Mouse (Mus musculus): ENCODE results near the gene Mmp19. TPM values are rescaled to one million over a fixed set of nuclear protein-coding genes. Genes with fewer than 3 reads are reported as not detected.

Mmp19 gene
- total and polyA plus RNA-seq, 3 experiments, result 0.08 to 0.36 TPM; not detected in 1

DNA sequence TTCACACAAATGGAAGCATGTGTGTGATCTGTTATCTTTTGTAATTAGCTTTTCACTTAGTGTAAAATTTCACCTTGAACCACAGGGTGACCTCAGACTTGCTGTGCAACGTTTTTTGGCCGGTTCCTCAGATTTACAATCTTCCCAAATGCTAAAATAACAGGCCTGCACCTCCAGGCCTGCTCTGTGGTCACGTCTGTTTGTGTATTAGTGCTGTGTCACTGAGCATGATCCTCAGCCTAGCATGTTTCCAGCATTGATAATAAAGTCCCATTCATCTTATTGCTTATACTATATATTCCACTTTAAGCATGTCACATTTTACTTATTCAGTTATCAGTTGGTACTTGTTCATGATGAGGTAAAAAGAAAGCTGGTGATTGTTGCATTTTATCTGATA lies 59.6 kb downstream of the Mmp19 start:
- no peak for DNase-seq (ENCODE audit: low read depth, low spot score)
- H3K9ac ChIP-seq (ENCODE audit: control insufficient read depth, low read depth, low read length, poor library complexity, severe bottlenecking), result no peak overlapping the region
- H3K27me3 ChIP-seq (ENCODE audit: control insufficient read depth in 1 of 2, insufficient read depth in 2 of 2, low read length in 2 of 2), result no peaks in the 10 kb centered on the region
- H3K9me3 ChIP-seq (replicated peaks; ENCODE audit: insufficient read depth, low read length), result no peaks in the 10 kb centered on the region
- H3K4me3 ChIP-seq (ENCODE audit: control insufficient read depth in 1 of 2, insufficient read depth in 1 of 2, low read depth in 2 of 2, low read length in 2 of 2), result no peak overlapping the region
- no peaks in the 10 kb centered on the region for H3K79me2 ChIP-seq (ENCODE audit: control insufficient read depth, insufficient read depth, low read length, poor library complexity)
- no peaks in the 10 kb centered on the region; a peak in 1 of 4 replicates for H3K4me1 ChIP-seq (ENCODE audit: control insufficient read depth in 1 of 2, insufficient read depth in 2 of 2, low read length in 2 of 2)
- no peak for TF ChIP-seq CHD1 (IDR thresholded peaks at IDR 0.05; ENCODE audit: low read depth, low read length)
- no peak for TF ChIP-seq ZKSCAN1 (IDR thresholded peaks at IDR 0.05; ENCODE audit: low read depth, low read length)
- TF ChIP-seq HCFC1 (IDR thresholded peaks at IDR 0.05; ENCODE audit: low read depth, low read length), result no peak
- TF ChIP-seq SMC3 (IDR thresholded peaks at IDR 0.05; ENCODE audit: low read depth, low read length), result no peak
- TF ChIP-seq USF1 (IDR thresholded peaks at IDR 0.05; ENCODE audit: low read depth, low read length), result no peak
- no peak for TF ChIP-seq MAZ (IDR thresholded peaks at IDR 0.05; ENCODE audit: low read depth, low read length)
- no peak for TF ChIP-seq ZC3H11A (IDR thresholded peaks at IDR 0.05; ENCODE audit: low read depth, low read length)
- TF ChIP-seq CHD2 (IDR thresholded peaks at IDR 0.05; ENCODE audit: low read length), result no peak
- TF ChIP-seq POLR2AphosphoS2 (IDR thresholded peaks at IDR 0.05; ENCODE audit: low read length), result no peak
- peaks cover 3 to 61% of the 10 kb centered on the region in 2 experiments for H3K36me3 ChIP-seq (ENCODE audit: control insufficient read depth in 1 of 2, insufficient read depth in 2 of 2, low read length in 2 of 2)
- no peak overlapping the region for H3K27ac ChIP-seq (ENCODE audit: control insufficient read depth, low read depth, low read length)

Other genes with a start within 250 kb of the Mmp19 start
- 14.2 and 14.6 TPM in 2 replicates for gene Zc3h10, start 243.1 kb upstream of the Mmp19 start, total RNA-seq (2012; rRNA removed)
- gene Zc3h10, start 243.1 kb upstream of the Mmp19 start, polyA plus RNA-seq (2012; ENCODE audit: insufficient read depth in 1 of 2, insufficient read length in 2 of 2, low read depth in 1 of 2, low replicate concordance in 2 of 2, missing spikeins in 1 of 2), result 10 to 100 TPM in 1 of 2 experiments, not detected in 1; 17.3 TPM
- gene Rpl41, start 241.6 kb upstream of the Mmp19 start, total RNA-seq (2012; rRNA removed), result 6,649 and 6,931 TPM in 2 replicates
- gene Rpl41, start 241.6 kb upstream of the Mmp19 start, polyA plus RNA-seq (2012; ENCODE audit: insufficient read depth in 1 of 2, insufficient read length in 2 of 2, low read depth in 1 of 2, low replicate concordance in 2 of 2, missing spikeins in 1 of 2), result over 10,000 TPM in 1 of 2 experiments, 100 to 1,000 TPM in 1; 274 to 10,905 TPM
- gene Pa2g4, start 224.9 kb upstream of the Mmp19 start, total RNA-seq (2012; rRNA removed), result 232 and 235 TPM in 2 replicates
- gene Pa2g4, start 224.9 kb upstream of the Mmp19 start, polyA plus RNA-seq (2012; ENCODE audit: insufficient read depth in 1 of 2, insufficient read length in 2 of 2, low read depth in 1 of 2, low replicate concordance in 2 of 2, missing spikeins in 1 of 2), result 100 to 1,000 TPM; 298 to 663 TPM
- 0.39 and 0.42 TPM in 2 replicates for gene Erbb3, start 201.3 kb upstream of the Mmp19 start, total RNA-seq (2012; rRNA removed)
- under 1 TPM in 1 of 2 experiments, not detected in 1; 0.29 TPM for gene Erbb3, start 201.3 kb upstream of the Mmp19 start, polyA plus RNA-seq (2012; ENCODE audit: insufficient read depth in 1 of 2, insufficient read length in 2 of 2, low read depth in 1 of 2, low replicate concordance in 2 of 2, missing spikeins in 1 of 2)
- gene Rps26, start 164.2 kb upstream of the Mmp19 start, total RNA-seq (2012; rRNA removed), result 2,338 and 2,523 TPM in 2 replicates
- 1,000 to 10,000 TPM in 1 of 2 experiments, not detected in 1; 2,530 TPM for gene Rps26, start 164.2 kb upstream of the Mmp19 start, polyA plus RNA-seq (2012; ENCODE audit: insufficient read depth in 1 of 2, insufficient read length in 2 of 2, low read depth in 1 of 2, low replicate concordance in 2 of 2, missing spikeins in 1 of 2)
- not detected in 2 replicates for gene Ikzf4, start 144.9 kb upstream of the Mmp19 start, total RNA-seq (2012; rRNA removed)
- gene Ikzf4, start 144.9 kb upstream of the Mmp19 start, polyA plus RNA-seq (2012; ENCODE audit: insufficient read depth in 1 of 2, insufficient read length in 2 of 2, low read depth in 1 of 2, low replicate concordance in 2 of 2, missing spikeins in 1 of 2), result under 1 TPM in 1 of 2 experiments, not detected in 1; 0.03 TPM
- gene Suox, start 116.8 kb upstream of the Mmp19 start, total RNA-seq (2012; rRNA removed), result 4.7 and 4.9 TPM in 2 replicates
- 1 to 10 TPM in 1 of 2 experiments, not detected in 1; 7.2 TPM for gene Suox, start 116.8 kb upstream of the Mmp19 start, polyA plus RNA-seq (2012; ENCODE audit: insufficient read depth in 1 of 2, insufficient read length in 2 of 2, low read depth in 1 of 2, low replicate concordance in 2 of 2, missing spikeins in 1 of 2)
- 16.2 and 18.7 TPM in 2 replicates for gene Rab5b, start 94.6 kb upstream of the Mmp19 start, total RNA-seq (2012; rRNA removed)
- 10 to 100 TPM; 23.3 to 45.7 TPM for gene Rab5b, start 94.6 kb upstream of the Mmp19 start, polyA plus RNA-seq (2012; ENCODE audit: insufficient read depth in 1 of 2, insufficient read length in 2 of 2, low read depth in 1 of 2, low replicate concordance in 2 of 2, missing spikeins in 1 of 2)
- 0.13 and 0.15 TPM in 2 replicates for gene Pmel, start 86.7 kb upstream of the Mmp19 start, total RNA-seq (2012; rRNA removed)
- gene Pmel, start 86.7 kb upstream of the Mmp19 start, polyA plus RNA-seq (2012; ENCODE audit: insufficient read depth in 1 of 2, insufficient read length in 2 of 2, low read depth in 1 of 2, low replicate concordance in 2 of 2, missing spikeins in 1 of 2), result under 1 TPM in 1 of 2 experiments, not detected in 1; 0.45 TPM
- gene Cdk2, start 85.9 kb upstream of the Mmp19 start, total RNA-seq (2012; rRNA removed), result 34.2 and 40.5 TPM in 2 replicates
- 10 to 100 TPM in 1 of 2 experiments, not detected in 1; 72.4 TPM for gene Cdk2, start 85.9 kb upstream of the Mmp19 start, polyA plus RNA-seq (2012; ENCODE audit: insufficient read depth in 1 of 2, insufficient read length in 2 of 2, low read depth in 1 of 2, low replicate concordance in 2 of 2, missing spikeins in 1 of 2)
- 0.69 and 1.0 TPM in 2 replicates for gene Dgka, start 46.1 kb upstream of the Mmp19 start, total RNA-seq (2012; rRNA removed)
- 1 to 10 TPM in 1 of 2 experiments, not detected in 1; 3.5 TPM for gene Dgka, start 46.1 kb upstream of the Mmp19 start, polyA plus RNA-seq (2012; ENCODE audit: insufficient read depth in 1 of 2, insufficient read length in 2 of 2, low read depth in 1 of 2, low replicate concordance in 2 of 2, missing spikeins in 1 of 2)
- 64.2 and 77.4 TPM in 2 replicates for gene Pym1, start 43.0 kb upstream of the Mmp19 start, total RNA-seq (2012; rRNA removed)
- 100 to 1,000 TPM in 1 of 2 experiments, not detected in 1; 107 TPM for gene Pym1, start 43.0 kb upstream of the Mmp19 start, polyA plus RNA-seq (2012; ENCODE audit: insufficient read depth in 1 of 2, insufficient read length in 2 of 2, low read depth in 1 of 2, low replicate concordance in 2 of 2, missing spikeins in 1 of 2)
- gene Dnajc14, start 13.2 kb downstream of the Mmp19 start, total RNA-seq (2012; rRNA removed), result 22.2 and 27.7 TPM in 2 replicates
- 10 to 100 TPM in 1 of 2 experiments, not detected in 1; 36.7 TPM for gene Dnajc14, start 13.2 kb downstream of the Mmp19 start, polyA plus RNA-seq (2012; ENCODE audit: insufficient read depth in 1 of 2, insufficient read length in 2 of 2, low read depth in 1 of 2, low replicate concordance in 2 of 2, missing spikeins in 1 of 2)
- gene Tmem198b, start 13.5 kb downstream of the Mmp19 start, total RNA-seq (2012; rRNA removed), result 2.2 and 3.1 TPM in 2 replicates
- 1 to 10 TPM in 1 of 2 experiments, not detected in 1; 8.6 TPM for gene Tmem198b, start 13.5 kb downstream of the Mmp19 start, polyA plus RNA-seq (2012; ENCODE audit: insufficient read depth in 1 of 2, insufficient read length in 2 of 2, low read depth in 1 of 2, low replicate concordance in 2 of 2, missing spikeins in 1 of 2)
- 100 and 103 TPM in 2 replicates for gene Sarnp, start 26.4 kb downstream of the Mmp19 start, total RNA-seq (2012; rRNA removed)
- gene Sarnp, start 26.4 kb downstream of the Mmp19 start, polyA plus RNA-seq (2012; ENCODE audit: insufficient read depth in 1 of 2, insufficient read length in 2 of 2, low read depth in 1 of 2, low replicate concordance in 2 of 2, missing spikeins in 1 of 2), result 1,000 to 10,000 TPM in 1 of 2 experiments, 100 to 1,000 TPM in 1; 189 to 1,007 TPM
- 90.7 and 100 TPM in 2 replicates for gene Ormdl2, start 30.7 kb downstream of the Mmp19 start, total RNA-seq (2012; rRNA removed)
- gene Ormdl2, start 30.7 kb downstream of the Mmp19 start, polyA plus RNA-seq (2012; ENCODE audit: insufficient read depth in 1 of 2, insufficient read length in 2 of 2, low read depth in 1 of 2, low replicate concordance in 2 of 2, missing spikeins in 1 of 2), result 100 to 1,000 TPM; 114 to 278 TPM
- 1.8 and 2.3 TPM in 2 replicates for gene Gdf11, start 100.8 kb downstream of the Mmp19 start, total RNA-seq (2012; rRNA removed)
- 1 to 10 TPM in 1 of 2 experiments, not detected in 1; 2.8 TPM for gene Gdf11, start 100.8 kb downstream of the Mmp19 start, polyA plus RNA-seq (2012; ENCODE audit: insufficient read depth in 1 of 2, insufficient read length in 2 of 2, low read depth in 1 of 2, low replicate concordance in 2 of 2, missing spikeins in 1 of 2)
- 0.29 and 0.46 TPM in 2 replicates for gene Cd63, start 110.1 kb downstream of the Mmp19 start, total RNA-seq (2012; rRNA removed)
- gene Cd63, start 110.1 kb downstream of the Mmp19 start, polyA plus RNA-seq (2012; ENCODE audit: insufficient read depth in 1 of 2, insufficient read length in 2 of 2, low read depth in 1 of 2, low replicate concordance in 2 of 2, missing spikeins in 1 of 2), result under 1 TPM in 1 of 2 experiments, not detected in 1; 0.64 TPM
- 1.2 and 2.9 TPM in 2 replicates for gene Rdh5, start 132.0 kb downstream of the Mmp19 start, total RNA-seq (2012; rRNA removed)
- 1 to 10 TPM in 1 of 2 experiments, not detected in 1; 4.2 TPM for gene Rdh5, start 132.0 kb downstream of the Mmp19 start, polyA plus RNA-seq (2012; ENCODE audit: insufficient read depth in 1 of 2, insufficient read length in 2 of 2, low read depth in 1 of 2, low replicate concordance in 2 of 2, missing spikeins in 1 of 2)
- 57.7 and 70.6 TPM in 2 replicates for gene Bloc1s1, start 133.1 kb downstream of the Mmp19 start, total RNA-seq (2012; rRNA removed)
- gene Bloc1s1, start 133.1 kb downstream of the Mmp19 start, polyA plus RNA-seq (2012; ENCODE audit: insufficient read depth in 1 of 2, insufficient read length in 2 of 2, low read depth in 1 of 2, low replicate concordance in 2 of 2, missing spikeins in 1 of 2), result 10 to 100 TPM in 1 of 2 experiments, not detected in 1; 45.1 TPM
- gene Itga7, start 142.9 kb downstream of the Mmp19 start, total RNA-seq (2012; rRNA removed), result 0.04 and 0.16 TPM in 2 replicates
- gene Itga7, start 142.9 kb downstream of the Mmp19 start, polyA plus RNA-seq (2012; ENCODE audit: insufficient read depth in 1 of 2, insufficient read length in 2 of 2, low read depth in 1 of 2, low replicate concordance in 2 of 2, missing spikeins in 1 of 2), result under 1 TPM in 1 of 2 experiments, not detected in 1; 0.14 TPM
- gene Mettl7b, start 170.1 kb downstream of the Mmp19 start, total RNA-seq (2012; rRNA removed), result not detected in 2 replicates
- not detected for gene Mettl7b, start 170.1 kb downstream of the Mmp19 start, polyA plus RNA-seq (2012; ENCODE audit: insufficient read depth in 1 of 2, insufficient read length in 2 of 2, low read depth in 1 of 2, low replicate concordance in 2 of 2, missing spikeins in 1 of 2)
- not detected in 2 replicates for gene Olfr9, start 198.5 kb downstream of the Mmp19 start, total RNA-seq (2012; rRNA removed)
- not detected for gene Olfr9, start 198.5 kb downstream of the Mmp19 start, polyA plus RNA-seq (2012; ENCODE audit: insufficient read depth in 1 of 2, insufficient read length in 2 of 2, low read depth in 1 of 2, low replicate concordance in 2 of 2, missing spikeins in 1 of 2)
- gene Olfr763, start 219.9 kb downstream of the Mmp19 start, total RNA-seq (2012; rRNA removed), result not detected in 2 replicates
- not detected for gene Olfr763, start 219.9 kb downstream of the Mmp19 start, polyA plus RNA-seq (2012; ENCODE audit: insufficient read depth in 1 of 2, insufficient read length in 2 of 2, low read depth in 1 of 2, low replicate concordance in 2 of 2, missing spikeins in 1 of 2)
- gene Olfr764-ps1, start 249.0 kb downstream of the Mmp19 start, total RNA-seq (2012; rRNA removed), result not detected in 2 replicates
- not detected for gene Olfr764-ps1, start 249.0 kb downstream of the Mmp19 start, polyA plus RNA-seq (2012; ENCODE audit: insufficient read depth in 1 of 2, insufficient read length in 2 of 2, low read depth in 1 of 2, low replicate concordance in 2 of 2, missing spikeins in 1 of 2)

Measured in MEL (cell line).